Mouse (Mus musculus) gonadal fat pad, adult 2 months (tissue): Measurements from ENCODE around the gene Lsm7. TPM values are rescaled to one million over a fixed set of nuclear protein-coding genes. Genes with fewer than 3 reads are reported as not detected.

ENCODE experiments used
- DNase-seq: peaks from one replicate; pipeline ENCODE4 v3.0.0-alpha.2; 2012; ENCODE audit warnings: low read depth
- polyA plus RNA-seq: library from polyadenylated mRNA; depleted of rRNA; stranded (reverse); fragments of >200 nt; gene quantifications from 2 replicates; pipeline ENCODE4 v1.2.3, GENCODE M21; 2012; rRNA removed

The Lsm7 gene
- polyA plus RNA-seq, 1 experiment, result 114 TPM

GRCm38 (mm10) chr10:80813366-80813765, 41.6 kb downstream of the Lsm7 start, which contains the start of gene Jsrp1:
Jsrp1 (minus strand) TSS chr10:80813498.
- no peak for DNase-seq

GRCm38 (mm10) chr10:80812391-80813041, 42.5 kb downstream of the Lsm7 start:
- no peak for DNase-seq

- no peak for DNase-seq
Observed at GRCm38 (mm10) chr10:80810084-80810483, 44.9 kb downstream of the Lsm7 start.

- DNase-seq, result no peak
Observed at GRCm38 (mm10) chr10:80808985-80809632, 45.9 kb downstream of the Lsm7 start.

- no peak for DNase-seq
Observed at GRCm38 (mm10) chr10:80808099-80808984, 46.7 kb downstream of the Lsm7 start.

- DNase-seq, result no peak
Observed at GRCm38 (mm10) chr10:80807057-80807627, 47.9 kb downstream of the Lsm7 start.

GRCm38 (mm10) chr10:80806341-80807056, 48.5 kb downstream of the Lsm7 start:
- no peak for DNase-seq

- no peak for DNase-seq
Observed at GRCm38 (mm10) chr10:80805925-80806324, 49.1 kb downstream of the Lsm7 start.

GRCm38 (mm10) chr10:80805322-80805721, 49.7 kb downstream of the Lsm7 start:
- no peak for DNase-seq

- no peak for DNase-seq
Observed at GRCm38 (mm10) chr10:80804916-80805315, 50.1 kb downstream of the Lsm7 start, which contains the start of gene Amh. Amh (plus strand) TSS chr10:80805243.

GRCm38 (mm10) chr10:80804340-80804739, 50.7 kb downstream of the Lsm7 start:
- DNase-seq, result no peak

- DNase-seq, result no peak
Observed at GRCm38 (mm10) chr10:80802996-80803395, 52.0 kb downstream of the Lsm7 start.

Other genes starting within 250 kb of the Lsm7 start
- 1.5 and 2.1 TPM in 2 replicates for gene Gm49322, start 249.2 kb downstream of the Lsm7 start, polyA plus RNA-seq
- 228 and 235 TPM in 2 replicates for gene Csnk1g2, start 232.4 kb downstream of the Lsm7 start, polyA plus RNA-seq
- gene Btbd2, start 198.1 kb downstream of the Lsm7 start, polyA plus RNA-seq, result 74.5 and 89.2 TPM in 2 replicates
- gene Mknk2, start 177.1 kb downstream of the Lsm7 start, polyA plus RNA-seq, result 420 and 516 TPM in 2 replicates
- 34.8 and 45.6 TPM in 2 replicates for gene Mob3a, start 153.2 kb downstream of the Lsm7 start, polyA plus RNA-seq
- gene Izumo4, start 153.0 kb downstream of the Lsm7 start, polyA plus RNA-seq, result 62.8 and 75.4 TPM in 2 replicates
- 149 and 151 TPM in 2 replicates for gene Ap3d1, start 112.9 kb downstream of the Lsm7 start, polyA plus RNA-seq
- 18.7 and 38.6 TPM in 2 replicates for gene Dot1l, start 100.0 kb downstream of the Lsm7 start, polyA plus RNA-seq
- gene Sf3a2, start 57.0 kb downstream of the Lsm7 start, polyA plus RNA-seq, result 20.1 and 33.9 TPM in 2 replicates
- gene Plekhj1, start 56.6 kb downstream of the Lsm7 start, polyA plus RNA-seq, result 44.2 and 56.6 TPM in 2 replicates
- 0.38 and 0.39 TPM in 2 replicates for gene Amh, start 50.0 kb downstream of the Lsm7 start, polyA plus RNA-seq
- gene Jsrp1, start 41.7 kb downstream of the Lsm7 start, polyA plus RNA-seq, result 0.22 and 0.63 TPM in 2 replicates
- gene Oaz1, start 28.6 kb downstream of the Lsm7 start, polyA plus RNA-seq, result 628 and 915 TPM in 2 replicates
- 0.04 TPM in 1 of 2 replicates, not detected in the other for gene Lingo3, start 11.2 kb downstream of the Lsm7 start, polyA plus RNA-seq
- 67.4 and 71.5 TPM in 2 replicates for gene Sppl2b, start 66 bp upstream of the Lsm7 start, polyA plus RNA-seq
- 0.12 and 0.13 TPM in 2 replicates for gene Tmprss9, start 16.6 kb upstream of the Lsm7 start, polyA plus RNA-seq
- gene Timm13, start 45.8 kb upstream of the Lsm7 start, polyA plus RNA-seq, result 137 and 184 TPM in 2 replicates
- 12.9 and 14.1 TPM in 2 replicates for gene Lmnb2, start 63.0 kb upstream of the Lsm7 start, polyA plus RNA-seq
- gene Gadd45b, start 74.9 kb upstream of the Lsm7 start, polyA plus RNA-seq, result 14.7 and 15.3 TPM in 2 replicates
- 5.9 and 6.3 TPM in 2 replicates for gene Gng7, start 159.7 kb upstream of the Lsm7 start, polyA plus RNA-seq
- gene Diras1, start 170.5 kb upstream of the Lsm7 start, polyA plus RNA-seq, result not detected in 2 replicates
- 31.0 and 34.3 TPM in 2 replicates for gene Slc39a3, start 182.2 kb upstream of the Lsm7 start, polyA plus RNA-seq
- gene Sgta, start 205.0 kb upstream of the Lsm7 start, polyA plus RNA-seq, result 197 and 235 TPM in 2 replicates
- 31.7 and 35.0 TPM in 2 replicates for gene Thop1, start 214.8 kb upstream of the Lsm7 start, polyA plus RNA-seq
- 0.41 and 0.61 TPM in 2 replicates for gene Creb3l3, start 243.7 kb upstream of the Lsm7 start, polyA plus RNA-seq